Mouse (Mus musculus) brain, embryonic 14.5 days (tissue): ENCODE data around the gene Il2rb.

Experiments
- CTCF ChIP-seq: fragments of 200-500 bp; IDR thresholded peaks from 2 replicates; pipeline ENCODE4 v1.5.1; 2012; ENCODE audit warnings: inconsistent platforms, mild to moderate bottlenecking, moderate library complexity, borderline replicate concordance; ENCODE audit not compliant: insufficient read depth, insufficient read length; ENCODE audit errors: extremely low read depth
- POLR2A ChIP-seq: fragments of 200-500 bp; IDR thresholded peaks from 2 replicates; pipeline ENCODE4 v1.6.1; 2012; ENCODE audit warnings: mild to moderate bottlenecking, inconsistent platforms, borderline replicate concordance; ENCODE audit not compliant: poor library complexity, insufficient read depth, insufficient read length, severe bottlenecking; ENCODE audit errors: extremely low read depth

GRCm38 (mm10) chr15:78470495-78471276, 24.4 kb downstream of the Il2rb start:
- TF ChIP-seq POLR2A (no peak), CTCF (no peak)
